Mouse (Mus musculus) lung, embryonic 16.5 days (tissue): ENCODE data around the gene Cradd. TPM values are rescaled to one million over a fixed set of nuclear protein-coding genes. Genes with fewer than 3 reads are reported as not detected.

Source experiments
- ATAC-seq: fragments of 200-750 bp; cut with Nextera tagmentation; 2 replicates; pipeline ENCODE4 v1.8.0; 2017; ENCODE audit warnings: low read depth, mild to moderate bottlenecking, moderate library complexity
- H3K27ac ChIP-seq: fragments of 300-500 bp; sonication (generic); 2 replicates; pipeline ENCODE4 v1.5.1; 2014; ENCODE audit warnings: mild to moderate bottlenecking, control low read depth, low read length
- H3K27me3 ChIP-seq: fragments of 300-500 bp; sonication (generic); 2 replicates; pipeline ENCODE4 v1.6.1; 2014; ENCODE audit warnings: low read depth, low read length, mixed read lengths; ENCODE audit not compliant: control insufficient read depth, insufficient read depth
- H3K36me3 ChIP-seq: fragments of 300-500 bp; sonication (generic); 2 replicates; pipeline ENCODE4 v1.6.1; 2014; ENCODE audit warnings: low read length; ENCODE audit not compliant: control insufficient read depth, insufficient read depth
- H3K4me1 ChIP-seq: fragments of 300-500 bp; sonication (generic); replicated peaks from 2 replicates; pipeline ENCODE4 v1.6.1; 2014; ENCODE audit warnings: low read length, mixed read lengths; ENCODE audit not compliant: control insufficient read depth, insufficient read depth
- H3K4me2 ChIP-seq: fragments of 300-500 bp; sonication (generic); 2 replicates; pipeline ENCODE4 v1.6.1; 2014; ENCODE audit warnings: low read depth, low read length, control low read depth
- H3K4me3 ChIP-seq: fragments of 300-500 bp; sonication (generic); 2 replicates; pipeline ENCODE4 v1.5.1; 2014; ENCODE audit warnings: mild to moderate bottlenecking, low read length, control low read depth
- H3K9ac ChIP-seq: fragments of 300-500 bp; sonication (generic); 2 replicates; pipeline ENCODE4 v1.6.1; 2014; ENCODE audit warnings: low read length, control low read depth
- H3K9me3 ChIP-seq: fragments of 300-500 bp; sonication (generic); 2 replicates; pipeline ENCODE4 v1.6.1; 2016; ENCODE audit warnings: low read length; ENCODE audit not compliant: control insufficient read depth
- WGBS: fragments of 180-500 bp; shearing (Covaris S2); extraction: QIAGEN DNeasy Blood & Tissue Kit; methylation state at CpG from one replicate; pipeline ENCODE4 v1.1.7; 2014; 5-methylcytosine and 5-hydroxymethylcytosine counted together
- polyA plus RNA-seq: library from polyadenylated mRNA; unstranded; fragments of >200 nt; fragmentation: Nextera tagmentation; extraction: Ambion mirVana; gene quantifications from 2 replicates; pipeline ENCODE4 v1.2.1, GENCODE M21; 2015

Cradd gene
- polyA plus RNA-seq, 1 experiment from 2014 or later: 12.0 TPM

DNA sequence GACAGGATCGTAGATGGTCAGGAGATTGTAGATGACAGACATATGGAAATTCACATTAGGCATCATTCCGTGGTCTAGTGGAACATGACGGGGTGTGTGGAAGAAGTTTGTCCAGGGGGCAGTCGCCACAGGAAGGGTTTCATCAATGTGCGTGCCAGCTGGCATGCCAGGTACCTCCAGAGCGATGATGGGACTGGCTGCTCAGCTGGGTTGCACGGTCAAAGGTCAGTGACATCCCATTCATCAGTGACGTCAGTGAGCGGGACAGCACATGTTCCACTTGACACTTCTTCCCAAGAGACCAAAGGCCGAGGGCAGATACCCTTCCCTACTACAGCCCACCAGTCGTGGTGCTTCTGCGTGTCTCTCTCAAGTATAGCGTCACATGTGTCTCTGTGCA is 50.7 kb downstream of the Cradd start:
- Histone ChIP-seq H3K27me3 (no peaks in the 10 kb centered on the region), H3K4me2 (no peak overlapping the region), H3K4me3 (no peak overlapping the region), H3K9me3 (peaks cover 3% of the 10 kb centered on the region; the same call in 1 of the 2 replicates), H3K4me1 (no peaks in the 10 kb centered on the region), H3K27ac (no peak overlapping the region), H3K36me3 (peaks cover 3% of the 10 kb centered on the region; the same call in 1 of the 2 replicates), H3K9ac (no peak overlapping the region)
- WGBS: 80% methylated on average over 13 of the region's 13 CpGs
- ATAC-seq: no peak

DNA sequence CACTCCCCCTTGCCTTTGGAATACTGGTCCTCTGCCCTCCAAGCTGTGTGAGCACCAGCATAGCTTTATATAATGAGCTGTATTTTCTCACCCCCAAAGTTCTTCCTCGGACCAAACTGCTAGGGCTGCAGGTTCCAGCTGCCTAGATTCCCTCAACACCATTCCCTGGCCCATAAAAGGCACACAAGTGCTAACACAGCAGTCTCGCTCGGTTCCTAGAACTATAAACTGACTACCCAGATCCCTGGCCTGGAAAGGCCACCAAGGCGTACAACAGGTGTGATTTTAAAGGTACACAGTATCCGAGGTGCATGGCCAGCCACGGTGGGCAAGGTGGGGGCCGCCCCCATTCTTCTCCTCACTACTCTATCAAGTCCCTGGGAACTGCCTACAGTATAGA is 54.8 kb downstream of the Cradd start:
- H3K9me3 ChIP-seq: peaks cover 3% of the 10 kb centered on the region; the same call in 1 of the 2 replicates
- no peaks in the 10 kb centered on the region for H3K27me3 ChIP-seq
- 84% methylated on average over 7 of the region's 7 CpGs for WGBS
- no peak overlapping the region for H3K9ac ChIP-seq
- no peak overlapping the region for H3K4me3 ChIP-seq
- no peak overlapping the region for H3K4me2 ChIP-seq
- no peak overlapping the region for H3K27ac ChIP-seq
- ATAC-seq: no peak
- peaks cover 16% of the 10 kb centered on the region for H3K4me1 ChIP-seq
- peaks cover 3% of the 10 kb centered on the region; the same call in 1 of the 2 replicates for H3K36me3 ChIP-seq

DNA sequence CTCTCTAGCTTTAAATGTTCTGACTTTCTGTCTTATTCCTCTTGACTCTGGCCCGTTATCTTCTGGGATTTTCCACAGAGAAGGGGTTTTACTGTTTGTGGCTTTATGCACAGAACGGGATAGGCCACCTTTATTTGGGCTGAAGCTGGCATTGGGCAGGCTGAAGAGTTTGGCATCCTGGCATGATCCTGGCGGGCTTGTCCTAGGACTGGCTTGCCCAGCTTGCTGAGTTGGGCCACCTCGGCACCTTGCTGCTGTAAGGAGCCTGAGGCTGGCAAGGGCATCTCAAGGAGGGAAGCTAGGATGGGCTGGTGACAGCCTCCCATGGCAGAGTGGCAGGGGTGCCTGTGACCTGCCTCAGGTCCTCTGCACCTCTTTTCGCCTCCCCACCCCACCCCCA is 55.6 kb downstream of the Cradd start:
- Histone ChIP-seq H3K4me1 (peaks cover 16% of the 10 kb centered on the region), H3K27me3 (no peaks in the 10 kb centered on the region), H3K4me3 (no peak overlapping the region), H3K27ac (no peak overlapping the region), H3K9me3 (peaks cover 3% of the 10 kb centered on the region; the same call in 1 of the 2 replicates), H3K36me3 (peaks cover 3% of the 10 kb centered on the region; the same call in 1 of the 2 replicates), H3K9ac (no peak overlapping the region), H3K4me2 (no peak overlapping the region)
- WGBS: 88% methylated on average over 5 of the region's 5 CpGs
- ATAC-seq: no peak

GRCm38 (mm10) chr10:95266983-95267382 is 57.0 kb downstream of the Cradd start:
- Histone ChIP-seq H3K4me2 (no peak overlapping the region), H3K4me1 (peaks cover 22% of the 10 kb centered on the region), H3K4me3 (no peak overlapping the region), H3K27me3 (no peaks in the 10 kb centered on the region), H3K9ac (no peak overlapping the region), H3K27ac (no peak overlapping the region), H3K36me3 (no peaks in the 10 kb centered on the region), H3K9me3 (no peaks in the 10 kb centered on the region)
- 33% methylated on average over 5 of the region's 5 CpGs for WGBS
- peak; percentile 68; the same call in 1 of the 2 replicates for ATAC-seq

GRCm38 (mm10) chr10:95266041-95266762 is 57.7 kb downstream of the Cradd start:
- peak overlapping the region; percentile 21; the same call in 1 of the 2 replicates for H3K4me2 ChIP-seq
- H3K4me1 ChIP-seq: peaks cover 22% of the 10 kb centered on the region
- peak overlapping the region; percentile 61 for H3K27ac ChIP-seq
- H3K9ac ChIP-seq: no peak overlapping the region
- H3K27me3 ChIP-seq: no peaks in the 10 kb centered on the region
- H3K36me3 ChIP-seq: no peaks in the 10 kb centered on the region
- no peak for ATAC-seq
- 66% methylated on average over 10 of the region's 10 CpGs for WGBS
- no peak overlapping the region for H3K4me3 ChIP-seq
- no peaks in the 10 kb centered on the region for H3K9me3 ChIP-seq

- H3K4me2 ChIP-seq: no peak overlapping the region; the same call in 1 of the 2 replicates
- WGBS: 86% methylated on average over 4 of the region's 4 CpGs
- H3K36me3 ChIP-seq: no peaks in the 10 kb centered on the region
- no peaks in the 10 kb centered on the region for H3K27me3 ChIP-seq
- no peak overlapping the region; the same call in 1 of the 2 replicates for H3K27ac ChIP-seq
- no peak for ATAC-seq
- no peaks in the 10 kb centered on the region for H3K9me3 ChIP-seq
- H3K4me1 ChIP-seq: peaks cover 22% of the 10 kb centered on the region
- H3K9ac ChIP-seq: no peak overlapping the region
- no peak overlapping the region for H3K4me3 ChIP-seq
Measured at GRCm38 (mm10) chr10:95265576-95265975, 58.4 kb downstream of the Cradd start.

DNA sequence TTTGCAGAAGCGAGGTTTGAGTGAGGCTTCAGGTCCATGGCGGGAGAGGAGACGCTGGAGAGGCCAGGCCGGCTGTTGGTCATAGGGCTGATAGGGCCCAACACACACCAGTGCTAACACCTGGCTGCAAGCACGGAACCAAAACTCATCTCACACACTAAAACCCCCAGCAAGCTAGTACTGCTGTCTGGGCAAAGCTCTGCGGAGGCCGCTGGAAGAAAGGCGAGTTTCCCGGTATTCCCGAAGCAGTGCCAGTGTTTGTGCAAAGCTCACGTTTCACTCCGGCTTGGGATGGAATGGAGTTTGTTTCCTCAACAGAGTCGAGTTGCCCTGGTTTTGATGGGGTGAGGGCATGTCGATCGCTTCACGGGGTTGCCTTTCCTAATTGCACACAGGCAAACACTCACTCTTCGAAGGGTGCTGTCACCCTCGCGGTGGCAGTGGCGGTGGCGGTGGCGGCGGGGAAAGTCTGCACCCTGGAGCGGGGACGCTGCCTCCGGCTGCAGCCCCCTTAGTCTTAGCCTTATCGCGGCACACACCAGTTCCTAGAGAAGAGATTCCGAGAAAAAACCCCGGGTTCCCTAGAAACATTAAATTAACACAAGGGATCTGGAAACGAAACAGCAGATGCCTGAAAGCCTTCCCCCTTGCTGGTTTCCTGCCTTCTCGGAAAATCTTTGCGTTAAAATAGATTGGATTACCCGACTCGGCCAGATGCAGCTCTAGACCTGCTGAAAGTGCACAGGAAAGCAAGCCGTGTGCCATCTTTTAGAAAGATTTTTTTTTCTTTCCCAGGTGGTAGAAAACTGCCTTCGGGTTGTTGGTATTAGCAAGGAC is 59.2 kb downstream of the Cradd start:
- ATAC-seq: peak; percentile 59; the same call in 1 of the 2 replicates
- peaks cover 22% of the 10 kb centered on the region for H3K4me1 ChIP-seq
- no peaks in the 10 kb centered on the region for H3K27me3 ChIP-seq
- H3K36me3 ChIP-seq: no peaks in the 10 kb centered on the region
- WGBS: 7% methylated on average over 37 of the region's 37 CpGs
- 0 out of 2 replicates have a peak overlapping the region, but pooled peaks have one; percentile 24 for H3K27ac ChIP-seq
- H3K4me3 ChIP-seq: peak overlapping the region; percentile 50
- H3K9ac ChIP-seq: peak overlapping the region; percentile 73
- peak overlapping the region; percentile 74 for H3K4me2 ChIP-seq
- H3K9me3 ChIP-seq: no peaks in the 10 kb centered on the region

DNA sequence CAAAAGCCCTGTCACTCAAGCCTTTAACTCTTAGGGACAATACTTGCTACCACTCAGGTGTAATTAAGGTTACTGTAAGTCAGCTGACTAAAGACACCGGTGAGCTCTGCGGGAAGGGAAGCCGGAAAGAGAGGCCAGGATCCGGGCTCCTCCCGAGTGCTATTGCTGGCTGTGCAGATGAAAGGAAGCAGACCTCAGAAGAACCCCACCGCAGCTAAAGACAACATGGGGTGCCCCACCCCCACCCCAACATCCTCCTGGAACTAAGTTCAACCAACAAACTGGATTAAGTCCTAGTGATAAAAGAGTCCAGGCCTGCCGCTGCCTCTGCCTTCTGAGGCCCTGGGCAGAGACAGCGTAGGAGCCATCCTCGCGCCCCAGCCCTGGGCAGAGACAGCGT is 61.5 kb downstream of the Cradd start:
- Histone ChIP-seq H3K9me3 (no peaks in the 10 kb centered on the region), H3K27me3 (no peaks in the 10 kb centered on the region), H3K27ac (no peak overlapping the region), H3K9ac (no peak overlapping the region), H3K36me3 (no peaks in the 10 kb centered on the region), H3K4me1 (peaks cover 22% of the 10 kb centered on the region), H3K4me2 (no peak overlapping the region), H3K4me3 (no peak overlapping the region)
- no peak for ATAC-seq
- 52% methylated on average over 11 of the region's 11 CpGs for WGBS

- 0 out of 2 replicates have a peak, but pooled peaks have one; percentile 53 for ATAC-seq
- Histone ChIP-seq H3K4me2 (no peak overlapping the region), H3K4me1 (peaks cover 18% of the 10 kb centered on the region), H3K36me3 (no peaks in the 10 kb centered on the region), H3K9me3 (no peaks in the 10 kb centered on the region), H3K27me3 (no peaks in the 10 kb centered on the region), H3K9ac (no peak overlapping the region), H3K27ac (no peak overlapping the region), H3K4me3 (no peak overlapping the region)
- WGBS: 37% methylated on average over 2 of the region's 2 CpGs
Measured at GRCm38 (mm10) chr10:95261279-95261678, 62.7 kb downstream of the Cradd start.
